9 mouse cellular contexts compared by ENCODE assay signal in genomic region chr1:190169911-190170818, GRCm38 (mm10). TPM values are rescaled to one million over a fixed set of nuclear protein-coding genes. Genes with fewer than 3 reads are reported as not detected.
DNase-seq lines count a peak whose midpoint lies in the region; ATAC-seq lines count a peak whose summit lies in the region.
"Had no signal": no experiment of that assay in that cellular context is flagged by ENCODE, and none has a peak within 500 bp of the region (broad histone marks: within the 10 kb centered on the region; RNA-seq: fewer than 3 reads in every experiment).

Gene Prox1, minus strand, starts transcription at chr1:190170714.

- no peaks in the 10 kb centered on the region for H3K9me3 ChIP-seq in embryonic facial prominence, embryonic 10.5 days
- no peaks in the 10 kb centered on the region for H3K9me3 ChIP-seq in stomach, embryonic 15.5 days

- peaks cover 93% of the 10 kb centered on the region for H3K27me3 ChIP-seq in embryonic facial prominence, embryonic 10.5 days (replicated peaks; ENCODE audit: low read depth, poor library complexity, severe bottlenecking)
- H3K27me3 ChIP-seq in stomach, embryonic 15.5 days (replicated peaks), result peaks cover 44% of the 10 kb centered on the region

- DNase-seq in thymus, postnatal 0 days (ENCODE audit: low spot score), result peak; percentile 45
- DNase-seq in thymus, postnatal 10 days (ENCODE audit: low spot score in 2 of 2), result no peak
- peak; percentile 90 for DNase-seq in embryonic facial prominence, embryonic 10.5 days (ENCODE audit: low spot score)
- DNase-seq in heart, adult 8-10 months (ENCODE audit: low spot score), result peak; percentile 80
- peak; percentile 72 for DNase-seq in kidney, adult 11 months
- DNase-seq in left cerebral cortex, postnatal 36 days (ENCODE audit: low spot score in 2 of 2), result peak; percentile 55 to 58
- peak; percentile 89 for DNase-seq in mesoderm, embryonic 11.5 days (ENCODE audit: low read depth, low spot score)

- peak within 1 kb of the TSS; percentile 93 for H3K4me2 ChIP-seq in stomach, embryonic 15.5 days

- WGBS in embryonic facial prominence, embryonic 10.5 days, result under 1% methylated on average over 62 of the region's 62 CpGs
- under 1% methylated on average over 60 of the region's 62 CpGs for WGBS in stomach, embryonic 15.5 days

- H3K9ac ChIP-seq in stomach, embryonic 15.5 days, result peak within 1 kb of the TSS; percentile 44; the same call in 1 of the 2 replicates

- peak within 1 kb of the TSS; percentile 64 for H3K4me3 ChIP-seq in embryonic facial prominence, embryonic 10.5 days
- peak within 1 kb of the TSS; percentile 63 for H3K4me3 ChIP-seq in stomach, embryonic 15.5 days (replicated peaks)

- intact Hi-C loops in left cerebral cortex, postnatal 36 days (cut with DNase I), result no loop called here

- ATAC-seq in stomach, embryonic 15.5 days (ENCODE audit: insufficient read depth, low FRiP score, low read depth), result peak; percentile 72

- H3K27ac ChIP-seq in embryonic facial prominence, embryonic 10.5 days (replicated peaks), result peak within 1 kb of the TSS; percentile 81
- peak within 1 kb of the TSS; percentile 77 for H3K27ac ChIP-seq in stomach, embryonic 15.5 days

- peaks cover 62% of the 10 kb centered on the region for H3K4me1 ChIP-seq in embryonic facial prominence, embryonic 10.5 days
- peaks cover 25% of the 10 kb centered on the region for H3K4me1 ChIP-seq in stomach, embryonic 15.5 days

- H3K36me3 ChIP-seq in embryonic facial prominence, embryonic 10.5 days (replicated peaks), result no peaks in the 10 kb centered on the region
- no peaks in the 10 kb centered on the region for H3K36me3 ChIP-seq in stomach, embryonic 15.5 days

RNA-seq across cellular contexts. Expression of gene Prox1, which starts in this region (rescaled TPM):
- polyA plus RNA-seq in thymus, postnatal 0 days (2015; fragmentation: Nextera tagmentation; extraction: Ambion mirVana), result 0.12 TPM in 2 replicates
- polyA plus RNA-seq in embryonic facial prominence, embryonic 10.5 days (2016; fragmentation: Nextera tagmentation; extraction: Ambion mirVana), result 3.0 and 3.9 TPM in 2 replicates
- 10 to 100 TPM; 42.2 to 58.7 (median 51.7) TPM for total RNA-seq in heart, adult 8-10 months (2022)
- 1 to 10 TPM; 8.5 to 8.7 TPM for total RNA-seq in left cerebral cortex, postnatal 36 days (2021)
- polyA plus RNA-seq in stomach, embryonic 15.5 days (2015; fragmentation: Nextera tagmentation; extraction: Ambion mirVana), result 3.0 and 3.9 TPM in 2 replicates
- total RNA-seq: MEL had no signal

Comparison
In these comparisons a context has a peak if more than half of its experiments do, and no peak if none do; other contexts are left out.
1. RNA of gene Prox1 (total RNA-seq): 42.2 to 58.7 TPM in heart, adult 8-10 months; 8.5 to 8.7 TPM in left cerebral cortex, postnatal 36 days; every median in the first group is over 4 times any median in the second.
2. Peak in DNase-seq in thymus, postnatal 0 days; RNA of the gene not detected or under 1 TPM.
3. DNase-seq: peak in embryonic facial prominence, embryonic 10.5 days (single experiment), heart, adult 8-10 months (single experiment), kidney, adult 11 months (single experiment), left cerebral cortex, postnatal 36 days (2 of 2) and mesoderm, embryonic 11.5 days (single experiment); none in thymus, postnatal 10 days (0 of 2).